Mouse (Mus musculus) frontal cortex, postnatal 36 days (tissue): Measurements from ENCODE around the gene Ccdc144b.
A peak's percentile ranks its signal among the peaks of the same experiment; 100 is the strongest.

Source experiments
- DNase-seq, 2 experiments: peaks; one replicate each; pipeline ENCODE4 v3.0.0; 2022; ENCODE audit warnings: low spot score in 2 of 2

Ccdc144b gene

GRCm38 (mm10) chr3:36053447-36053846, at the start of gene Ccdc144b:
Ccdc144b (minus strand) TSS chr3:36053547.
- DNase-seq: no peak

GRCm38 (mm10) chr3:36095371-36095770, 42.0 kb upstream of the Ccdc144b start:
- DNase-seq: no peak

- no peak for DNase-seq
Observed at GRCm38 (mm10) chr3:36087591-36087990, 34.2 kb upstream of the Ccdc144b start.

- no peak for DNase-seq
Observed at GRCm38 (mm10) chr3:36085394-36085793, 32.0 kb upstream of the Ccdc144b start.

- no peak for DNase-seq
Observed at GRCm38 (mm10) chr3:36083381-36083780, 30.0 kb upstream of the Ccdc144b start.

- DNase-seq: no peak
Observed at GRCm38 (mm10) chr3:36082843-36083242, 29.5 kb upstream of the Ccdc144b start.

- no peak for DNase-seq
Observed at GRCm38 (mm10) chr3:36080741-36081140, 27.4 kb upstream of the Ccdc144b start.

- no peak for DNase-seq
Observed at GRCm38 (mm10) chr3:36079886-36080285, 26.5 kb upstream of the Ccdc144b start.

GRCm38 (mm10) chr3:36077386-36077785, 24.0 kb upstream of the Ccdc144b start:
- DNase-seq: no peak

GRCm38 (mm10) chr3:36075466-36075865, 22.1 kb upstream of the Ccdc144b start:
- DNase-seq: no peak

- DNase-seq: no peak
Observed at GRCm38 (mm10) chr3:36074231-36074630, 20.9 kb upstream of the Ccdc144b start.

- no peak for DNase-seq
Observed at GRCm38 (mm10) chr3:36071047-36071446, 17.7 kb upstream of the Ccdc144b start.

GRCm38 (mm10) chr3:36070436-36070835, 17.1 kb upstream of the Ccdc144b start:
- DNase-seq: no peak

- DNase-seq: no peak
Observed at GRCm38 (mm10) chr3:36067731-36068130, 14.4 kb upstream of the Ccdc144b start.

GRCm38 (mm10) chr3:36065843-36066651, 12.7 kb upstream of the Ccdc144b start, which contains the start of gene Acad9:
Acad9 (plus strand) TSS chr3:36065979.
- peak; percentile 97 to 98 for DNase-seq

GRCm38 (mm10) chr3:36065166-36065565, 11.8 kb upstream of the Ccdc144b start:
- DNase-seq: no peak

GRCm38 (mm10) chr3:36064592-36065061, 11.3 kb upstream of the Ccdc144b start:
- no peak for DNase-seq

- DNase-seq: peak; percentile 55 to 68
Observed at GRCm38 (mm10) chr3:36060096-36060850, 6.9 kb upstream of the Ccdc144b start.

- DNase-seq: no peak
Observed at GRCm38 (mm10) chr3:36049106-36049505, 4.2 kb downstream of the Ccdc144b start.

GRCm38 (mm10) chr3:36045086-36045485, 8.3 kb downstream of the Ccdc144b start:
- DNase-seq: no peak

- no peak for DNase-seq
Observed at GRCm38 (mm10) chr3:36044520-36044919, 8.8 kb downstream of the Ccdc144b start.

- no peak for DNase-seq
Observed at GRCm38 (mm10) chr3:36031740-36032510, 21.4 kb downstream of the Ccdc144b start.
